Comparison of ENCODE assay signal across 8 mouse cellular contexts in the genomic region with DNA sequence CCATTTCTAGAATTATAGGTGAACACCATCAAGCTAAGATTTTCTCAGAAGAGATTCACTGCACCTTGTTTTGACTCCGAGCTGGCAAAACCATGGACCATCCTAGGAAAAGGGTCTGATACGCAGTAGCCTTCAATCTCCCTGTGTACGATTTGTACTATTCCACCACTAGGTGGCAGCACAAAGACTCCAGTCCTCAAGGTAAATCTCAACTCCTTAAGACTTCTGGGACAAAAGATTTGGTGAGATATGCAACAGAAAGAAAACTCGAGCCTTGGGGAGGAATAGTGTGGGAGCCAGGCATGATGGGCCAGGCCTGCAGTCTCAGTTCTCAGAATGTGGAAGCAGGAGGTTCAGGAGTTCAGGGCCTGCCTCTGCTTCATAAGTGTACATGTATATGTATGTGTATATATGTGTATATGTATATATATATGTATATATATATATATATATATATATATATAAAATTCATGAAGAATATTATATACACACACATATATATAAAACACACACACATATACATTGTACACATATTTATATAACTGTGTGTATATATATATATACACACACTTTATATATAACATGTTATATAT.
DNase-seq lines count a peak whose midpoint lies in the region; ATAC-seq and TF ChIP-seq lines count a peak whose summit lies in the region.

No protein-coding gene starts in this region.

- intact Hi-C loops in gastrocnemius, postnatal 14 days (cut with DNase I; ENCODE audit: low total_unique reads): no loop called here

- 50% methylated on average over 4 of the region's 4 CpGs for WGBS in heart, embryonic 11.5 days (ENCODE audit: insufficient replicate concordance)
- WGBS in lung, postnatal 0 days: 48% methylated on average over 4 of the region's 4 CpGs
- 53% methylated on average over 4 of the region's 4 CpGs for WGBS in stomach, postnatal 0 days

- H3K4me3 ChIP-seq in heart, embryonic 11.5 days (ENCODE audit: low read depth, low read length): no peak overlapping the region
- H3K4me3 ChIP-seq in lung, postnatal 0 days (ENCODE audit: low read depth, low read length): no peak overlapping the region
- H3K4me3 ChIP-seq in stomach, postnatal 0 days (ENCODE audit: low read depth, low read length): no peak overlapping the region

- H3K27me3 ChIP-seq in heart, embryonic 11.5 days (ENCODE audit: control insufficient read depth, insufficient read depth, low read length): no peaks in the 10 kb centered on the region
- no peaks in the 10 kb centered on the region for H3K27me3 ChIP-seq in lung, postnatal 0 days (replicated peaks; ENCODE audit: insufficient read depth, low read length)
- H3K27me3 ChIP-seq in stomach, postnatal 0 days (ENCODE audit: control insufficient read depth, insufficient read depth, low read length): no peaks in the 10 kb centered on the region

- ATAC-seq in heart, embryonic 11.5 days (replicated peaks; ENCODE audit: insufficient number of reproducible peaks, low FRiP score, low TSS enrichment): no peak
- ATAC-seq in lung, postnatal 0 days: no peak
- no peak for ATAC-seq in stomach, postnatal 0 days (ENCODE audit: low FRiP score, low TSS enrichment)

- DNase-seq in heart, adult 18-20 months: peak; percentile 32 to 70
- DNase-seq in MEL-GATA-1-ER (ENCODE audit: extremely low read depth, low read depth): peak; percentile 15
- DNase-seq in cerebellum, adult 9-10 months: peak; percentile 65
- DNase-seq in gastrocnemius, postnatal 14 days: peak; percentile 27
- peak; percentile 49 to 65 for DNase-seq in kidney, postnatal 36 days
- DNase-seq in lung, postnatal 0 days (ENCODE audit: low spot score): peak; percentile 75
- DNase-seq in stomach, postnatal 0 days (ENCODE audit: low spot score): peak; percentile 18

- no peak overlapping the region for H3K9ac ChIP-seq in heart, embryonic 11.5 days (ENCODE audit: low read depth, low read length)
- H3K9ac ChIP-seq in lung, postnatal 0 days (replicated peaks; ENCODE audit: low read depth): no peak overlapping the region
- no peak overlapping the region for H3K9ac ChIP-seq in stomach, postnatal 0 days (ENCODE audit: low read length)

- no peaks in the 10 kb centered on the region for H3K4me1 ChIP-seq in heart, embryonic 11.5 days (ENCODE audit: control insufficient read depth, insufficient read depth, low read length)
- H3K4me1 ChIP-seq in lung, postnatal 0 days (ENCODE audit: insufficient read depth, low read depth, low read length): no peaks in the 10 kb centered on the region
- H3K4me1 ChIP-seq in stomach, postnatal 0 days (replicated peaks; ENCODE audit: control insufficient read depth, insufficient read depth): no peaks in the 10 kb centered on the region

- H3K27ac ChIP-seq in heart, embryonic 11.5 days (ENCODE audit: low read depth, low read length): no peak overlapping the region
- H3K27ac ChIP-seq in lung, postnatal 0 days (ENCODE audit: low read length): no peak overlapping the region
- H3K27ac ChIP-seq in stomach, postnatal 0 days (replicated peaks): no peak overlapping the region

- H3K9me3 ChIP-seq in heart, embryonic 11.5 days (replicated peaks; ENCODE audit: control insufficient read depth, low read length): no peaks in the 10 kb centered on the region
- no peaks in the 10 kb centered on the region for H3K9me3 ChIP-seq in lung, postnatal 0 days (ENCODE audit: low read length)
- H3K9me3 ChIP-seq in stomach, postnatal 0 days (ENCODE audit: control insufficient read depth, low read length): no peaks in the 10 kb centered on the region

- TF ChIP-seq CTCF in lung, postnatal 0 days (IDR thresholded peaks at IDR 0.05): peak; percentile 84
- peak; percentile 84 for TF ChIP-seq CTCF in stomach, postnatal 0 days (IDR thresholded peaks at IDR 0.05; ENCODE audit: low read depth)

- no peak overlapping the region for H3K4me2 ChIP-seq in heart, embryonic 11.5 days
- no peak overlapping the region for H3K4me2 ChIP-seq in lung, postnatal 0 days (replicated peaks; ENCODE audit: low read depth, low read length)
- no peak overlapping the region for H3K4me2 ChIP-seq in stomach, postnatal 0 days (replicated peaks; ENCODE audit: low read depth)

- no peak for TF ChIP-seq EP300 in lung, postnatal 0 days (IDR thresholded peaks at IDR 0.05)
- TF ChIP-seq EP300 in stomach, postnatal 0 days (optimal IDR thresholded peaks at IDR 0.05): no peak

- no peaks in the 10 kb centered on the region for H3K36me3 ChIP-seq in heart, embryonic 11.5 days (ENCODE audit: control insufficient read depth, insufficient read depth, low read length)
- H3K36me3 ChIP-seq in lung, postnatal 0 days (ENCODE audit: insufficient read depth, low read length): no peaks in the 10 kb centered on the region
- H3K36me3 ChIP-seq in stomach, postnatal 0 days (ENCODE audit: control insufficient read depth, insufficient read depth, low read length): no peaks in the 10 kb centered on the region

Comparison
In these comparisons a context has a peak if more than half of its experiments do, and no peak if none do; other contexts are left out.
1. DNase-seq: peak in every context shown above with its lines; median percentile 75 in lung, postnatal 0 days; 65 in cerebellum, adult 9-10 months; 57 in kidney, postnatal 36 days; 51 in heart, adult 18-20 months; 27 in gastrocnemius, postnatal 14 days; 18 in stomach, postnatal 0 days; 15 in MEL-GATA-1-ER.